Mouse (Mus musculus) liver, embryonic 14.5 days (tissue): ENCODE measurements around the gene Arrdc1. TPM values are rescaled to one million over a fixed set of nuclear protein-coding genes. Genes with fewer than 3 reads are reported as not detected.
"Not testable (repeated sequence)": the region's sequence is repeated elsewhere in the genome, so short reads cannot be mapped to it uniquely, and the experiment has no call there.

Source experiments
- ATAC-seq: fragments of 200-750 bp; cut with Nextera tagmentation; 2 replicates; pipeline ENCODE4 v1.8.0; 2017; ENCODE audit warnings: moderate number of reproducible peaks, mild to moderate bottlenecking, moderate library complexity; ENCODE audit not compliant: insufficient read depth
- DNase-seq, 3 experiments: peaks; one replicate each; pipeline ENCODE4 v3.0.0-alpha.2; 2012 to 2013; ENCODE audit warnings: low read depth in 3 of 3, low spot score in 3 of 3
- H3K27ac ChIP-seq: fragments of 300-500 bp; sonication (generic); 2 replicates; pipeline ENCODE4 v1.5.1; 2014; ENCODE audit warnings: moderate library complexity, mild to moderate bottlenecking, control low read depth, inconsistent platforms
- H3K27me3 ChIP-seq: fragments of 300-500 bp; sonication (generic); 2 replicates; pipeline ENCODE4 v1.6.1; 2014; ENCODE audit warnings: mild to moderate bottlenecking, low read length, moderate library complexity; ENCODE audit not compliant: control insufficient read depth, insufficient read depth
- H3K36me3 ChIP-seq: fragments of 300-500 bp; sonication (generic); replicated peaks from 2 replicates; pipeline ENCODE4 v1.6.1; 2014; ENCODE audit warnings: low read depth; ENCODE audit not compliant: control insufficient read depth, insufficient read depth
- H3K4me1 ChIP-seq, 2 experiments: fragments of 200-500 bp in 1 of 2; fragments of 300-500 bp in 1 of 2; sonication (generic) in 1 of 2; replicated peaks; 2 replicates each; pipeline ENCODE4 v1.6.1; 2012 to 2014; ENCODE audit warnings: antibody characterized with exemption in 1 of 2, inconsistent platforms in 1 of 2, low read length in 1 of 2; ENCODE audit not compliant: control insufficient read depth in 2 of 2, insufficient read depth in 2 of 2
- H3K4me2 ChIP-seq: fragments of 300-500 bp; sonication (generic); 2 replicates; pipeline ENCODE4 v1.6.1; 2014; ENCODE audit warnings: low read depth, mild to moderate bottlenecking, control low read depth, moderate library complexity
- H3K4me3 ChIP-seq, 2 experiments: fragments of 200-500 bp in 1 of 2; fragments of 300-500 bp in 1 of 2; sonication (generic) in 1 of 2; 2 replicates each; pipeline ENCODE4 v1.5.1; 2012 to 2014; ENCODE audit warnings: low read depth in 2 of 2, low read length in 2 of 2, mild to moderate bottlenecking in 2 of 2, control low read depth in 1 of 2, inconsistent platforms in 1 of 2, moderate library complexity in 1 of 2; ENCODE audit not compliant: insufficient read depth in 1 of 2
- H3K9ac ChIP-seq: fragments of 300-500 bp; sonication (generic); replicated peaks from 2 replicates; pipeline ENCODE4 v1.6.1; 2014; ENCODE audit warnings: mild to moderate bottlenecking, control low read depth, moderate library complexity
- H3K9me3 ChIP-seq: fragments of 300-500 bp; sonication (generic); 2 replicates; pipeline ENCODE4 v1.6.1; 2016; ENCODE audit warnings: low read length, mixed read lengths; ENCODE audit not compliant: control insufficient read depth
- CTCF ChIP-seq: IDR thresholded peaks from 2 replicates; pipeline ENCODE4 v1.5.1; 2016; ENCODE audit warnings: antibody characterized with exemption, low read depth, control low read depth
- EP300 ChIP-seq: IDR thresholded peaks from 2 replicates; pipeline ENCODE4 v1.6.1; 2016; ENCODE audit warnings: antibody characterized with exemption, low read depth
- WGBS: fragments of 180-500 bp; shearing (Covaris S2); extraction: QIAGEN DNeasy Blood & Tissue Kit; methylation state at CpG from one replicate; pipeline ENCODE4 v1.1.7; 2014; ENCODE audit not compliant: insufficient replicate concordance; 5-methylcytosine and 5-hydroxymethylcytosine counted together
- polyA plus RNA-seq, 2 experiments: library from polyadenylated mRNA; depleted of rRNA in 1 of 2; stranded (reverse) in 1 of 2; unstranded in 1 of 2; fragments of >200 nt; fragmentation: Nextera tagmentation in 1 of 2; extraction: Ambion mirVana in 1 of 2; gene quantifications; 2 replicates each; pipeline versions ENCODE4 v1.2.1 to v1.2.3; 2012 to 2014

Arrdc1 gene
- polyA plus RNA-seq, 2 experiments, result 10.9 to 20.8 TPM

DNA sequence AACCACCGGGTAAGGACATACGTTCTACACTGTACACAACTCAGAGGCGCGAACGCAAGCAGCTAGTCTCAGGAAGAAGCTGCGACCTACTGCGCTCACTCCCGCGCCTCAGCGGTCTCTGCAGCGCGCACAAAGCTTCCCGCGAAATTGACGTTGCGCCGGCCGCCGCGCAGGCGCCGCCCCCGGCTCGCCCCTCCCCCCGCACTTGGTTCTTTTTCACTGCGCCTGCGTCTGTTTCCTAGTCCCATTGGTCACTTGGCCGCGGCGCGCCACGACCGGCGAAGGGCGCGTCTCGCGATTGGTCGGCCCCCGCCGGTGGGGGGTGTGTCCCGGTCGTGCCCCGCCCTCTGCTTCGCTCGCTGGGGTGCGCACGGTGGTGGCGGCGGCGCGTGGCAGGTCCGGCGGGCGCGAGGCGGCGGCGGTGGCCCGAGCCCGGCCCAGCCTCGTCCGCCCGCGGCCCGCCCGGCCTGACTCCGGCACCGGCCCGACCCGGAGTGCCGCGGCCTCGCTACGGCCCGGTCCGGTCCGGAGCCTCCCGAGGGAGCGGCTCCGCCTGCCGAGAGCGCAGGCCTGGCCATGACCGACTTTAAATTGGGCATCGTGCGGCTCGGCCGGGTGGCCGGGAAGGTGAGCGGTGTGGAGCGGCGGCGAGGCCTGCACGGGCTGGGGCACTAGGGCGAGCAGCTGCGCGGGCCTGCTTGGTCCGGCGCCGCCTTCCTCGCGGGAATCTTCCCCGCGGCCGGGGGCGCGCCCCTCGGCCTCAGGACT is 14.6 kb upstream of the Arrdc1 start, which contains the start of gene Zmynd19:
Zmynd19 (plus strand) TSS at position 372 of the 768 bp plus-strand sequence.
- H3K36me3 ChIP-seq, result peaks cover 27% of the 10 kb centered on the region
- ATAC-seq (peak; percentile 98), DNase-seq (peak; percentile 91 to 93 (median 93))
- peak within 1 kb of the TSS; percentile 56 for H3K27ac ChIP-seq
- H3K9ac ChIP-seq, result peak within 1 kb of the TSS; percentile 87
- H3K4me1 ChIP-seq, result peaks cover 26 to 27% of the 10 kb centered on the region in 2 experiments
- peak within 1 kb of the TSS; percentile 99 for H3K4me2 ChIP-seq
- no peaks in the 10 kb centered on the region for H3K9me3 ChIP-seq
- WGBS, result under 1% methylated on average over 81 of the region's 108 CpGs
- no peaks in the 10 kb centered on the region; the same call in 1 of the 2 replicates for H3K27me3 ChIP-seq
- peak within 1 kb of the TSS; percentile 91 to 98 for H3K4me3 ChIP-seq
- TF ChIP-seq EP300 (no peak), CTCF (no peak)

DNA sequence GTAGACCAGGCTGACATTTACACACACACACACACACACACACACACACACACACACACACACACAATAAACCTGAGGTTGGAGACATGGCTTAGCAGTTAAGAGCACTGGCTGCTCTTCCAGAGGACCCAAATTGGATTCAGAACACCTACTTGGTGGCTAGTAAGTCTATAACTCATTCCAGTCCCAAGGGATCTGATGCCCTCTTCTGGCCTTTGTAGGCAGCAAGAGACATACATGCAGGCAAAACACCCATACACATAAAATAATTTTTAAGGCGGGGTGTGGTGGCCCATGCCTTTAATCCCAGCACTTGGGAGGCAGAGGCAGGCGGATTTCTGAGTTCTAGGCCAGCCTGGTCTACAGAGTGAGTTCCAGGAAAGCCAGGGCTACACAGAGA is 9.3 kb upstream of the Arrdc1 start:
- not testable (repeated sequence) for ATAC-seq, H3K9ac ChIP-seq, DNase-seq, H3K27me3 ChIP-seq, H3K4me3 ChIP-seq, H3K4me2 ChIP-seq, H3K27ac ChIP-seq, H3K36me3 ChIP-seq, H3K9me3 ChIP-seq, H3K4me1 ChIP-seq
- 32% methylated on average over 2 of the region's 2 CpGs for WGBS
- peak; percentile 58 for TF ChIP-seq CTCF

DNA sequence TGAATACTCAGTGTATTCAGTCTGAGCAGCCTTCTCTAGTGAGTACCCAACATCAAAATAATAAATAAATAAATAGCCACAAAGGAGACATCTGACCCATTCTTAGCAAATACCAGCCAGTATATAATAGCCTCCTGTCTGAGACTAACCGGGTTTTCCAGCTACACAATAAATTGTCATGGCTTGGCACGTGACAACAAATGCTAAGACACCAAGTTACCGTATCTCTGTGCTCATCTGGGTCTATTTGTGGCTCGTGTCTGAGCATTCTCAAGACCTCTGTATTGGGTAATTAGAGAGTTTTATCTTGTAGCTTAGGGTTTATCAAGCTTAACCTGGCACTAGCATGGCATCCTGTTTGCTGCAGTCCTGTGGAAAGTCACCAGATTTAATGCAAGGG is 7.0 kb upstream of the Arrdc1 start:
- no peaks in the 10 kb centered on the region for H3K9me3 ChIP-seq
- no peak overlapping the region for H3K4me2 ChIP-seq
- H3K36me3 ChIP-seq, result no peaks in the 10 kb centered on the region
- no peak for DNase-seq
- ATAC-seq, result no peak
- no peak overlapping the region for H3K27ac ChIP-seq
- no peak overlapping the region for H3K4me3 ChIP-seq
- H3K4me1 ChIP-seq, result no peaks in the 10 kb centered on the region
- H3K27me3 ChIP-seq, result no peaks in the 10 kb centered on the region; the same call in none of the 2 replicates
- no peak overlapping the region; the same call in 1 of the 2 replicates for H3K9ac ChIP-seq
- WGBS, result 36% methylated on average over 4 of the region's 4 CpGs
- no peak for TF ChIP-seq CTCF
- TF ChIP-seq EP300, result no peak

- peak overlapping the region; percentile 72 for H3K27ac ChIP-seq
- peak overlapping the region; percentile 99 for H3K4me2 ChIP-seq
- H3K36me3 ChIP-seq, result no peaks in the 10 kb centered on the region
- ATAC-seq, result peak; percentile 70
- no peak for TF ChIP-seq EP300
- TF ChIP-seq CTCF, result no peak
- WGBS, result 8% methylated on average over 19 of the region's 19 CpGs
- H3K4me3 ChIP-seq, result peak overlapping the region; percentile 68 to 85
- H3K27me3 ChIP-seq, result no peaks in the 10 kb centered on the region
- no peak for DNase-seq
- H3K9me3 ChIP-seq, result no peaks in the 10 kb centered on the region
- peaks cover 4 to 5% of the 10 kb centered on the region in 2 experiments; a peak in 3 of 4 replicates for H3K4me1 ChIP-seq
- H3K9ac ChIP-seq, result peak overlapping the region; percentile 87
Measured at GRCm38 (mm10) chr2:24934441-24934963, 550 bp downstream of the Arrdc1 start.

DNA sequence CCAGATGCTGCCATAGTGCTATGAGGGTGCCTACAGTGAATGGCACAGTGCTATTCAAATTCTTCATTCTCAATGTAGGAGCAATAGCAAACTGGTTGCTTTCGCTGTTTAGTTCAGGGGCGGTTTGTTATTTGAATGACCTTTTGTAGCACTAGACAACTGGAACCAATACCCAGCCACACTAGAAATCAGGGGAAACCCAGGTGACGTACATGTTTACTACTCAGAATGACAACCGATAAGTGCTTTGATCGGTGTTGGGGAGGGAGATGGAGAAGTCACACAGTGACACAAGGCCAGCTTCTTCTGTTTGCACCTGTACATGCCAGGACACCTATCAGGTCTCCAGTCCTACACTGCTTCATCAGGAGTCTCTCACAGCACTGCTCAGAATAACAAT is 5.5 kb downstream of the Arrdc1 start:
- no peak for DNase-seq

More for the DNA sequence above, 5.5 kb downstream of the Arrdc1 start:
- H3K9ac ChIP-seq, result no peak overlapping the region
- H3K27ac ChIP-seq, result no peak overlapping the region
- H3K27me3 ChIP-seq, result no peaks in the 10 kb centered on the region
- H3K36me3 ChIP-seq, result no peaks in the 10 kb centered on the region
- no peak overlapping the region for H3K4me2 ChIP-seq
- ATAC-seq, result no peak
- WGBS, result 77% methylated on average over 5 of the region's 5 CpGs
- no peak overlapping the region for H3K4me3 ChIP-seq
- H3K9me3 ChIP-seq, result no peaks in the 10 kb centered on the region
- H3K4me1 ChIP-seq, result peaks cover 4 to 7% of the 10 kb centered on the region in 2 experiments; a peak in 2 of 4 replicates
- TF ChIP-seq CTCF (no peak), EP300 (no peak)
